Mouse (Mus musculus): ENCODE measurements at regions not wholly inside any gene's neighbourhood (a gene's known extent, or its start where the extent isn't known, plus 50 kb on each side); places are given as distances from the start of the nearest gene placed in this dataset.

- H3K4me1 ChIP-seq (ENCODE audit: control insufficient read depth in 2 of 2, insufficient read depth in 2 of 2, low read length in 2 of 2, poor library complexity in 1 of 2) = no peaks in the 10 kb centered on the region
- no peaks in the 10 kb centered on the region for H3K36me3 ChIP-seq (ENCODE audit: control insufficient read depth, insufficient read depth, low read length, poor library complexity, severe bottlenecking)
- TF ChIP-seq MAFK (IDR thresholded peaks at IDR 0.05; ENCODE audit: insufficient read depth, low read depth, low read length) (no peak), HCFC1 (IDR thresholded peaks at IDR 0.05; ENCODE audit: borderline replicate concordance, insufficient read depth, low read length) (no peak), ZC3H11A (IDR thresholded peaks at IDR 0.05; ENCODE audit: borderline replicate concordance, low read depth, low read length) (no peak), ZNF384 (IDR thresholded peaks at IDR 0.05; ENCODE audit: low read depth, low read length) (no peak), CHD2 (IDR thresholded peaks at IDR 0.05; ENCODE audit: low read depth, low read length) (no peak)
- DNase-seq (ENCODE audit: low read depth, low spot score) = no peak
- no peak overlapping the region for H3K27ac ChIP-seq (ENCODE audit: insufficient read depth, low read depth, low read length, poor library complexity, severe bottlenecking)
- H3K9ac ChIP-seq (ENCODE audit: insufficient read depth, low read depth, low read length, poor library complexity, severe bottlenecking) = no peak overlapping the region
- H3K9me3 ChIP-seq (ENCODE audit: control insufficient read depth, insufficient read depth, low read depth, low read length) = no peaks in the 10 kb centered on the region
- no peak overlapping the region for H3K4me3 ChIP-seq (ENCODE audit: insufficient read depth in 1 of 2, low read depth in 1 of 2, low read length in 2 of 2, poor library complexity in 1 of 2, severe bottlenecking in 1 of 2)
- in situ Hi-C loops (cut with MboI; ENCODE audit: low sequenced_read_pairs in 2 of 2, unreplicated experiment in 2 of 2) = no loop called here
Observed at GRCm38 (mm10) chrX:42332906-42333305, 156.6 kb upstream of the Tex13c2 start.

DNA sequence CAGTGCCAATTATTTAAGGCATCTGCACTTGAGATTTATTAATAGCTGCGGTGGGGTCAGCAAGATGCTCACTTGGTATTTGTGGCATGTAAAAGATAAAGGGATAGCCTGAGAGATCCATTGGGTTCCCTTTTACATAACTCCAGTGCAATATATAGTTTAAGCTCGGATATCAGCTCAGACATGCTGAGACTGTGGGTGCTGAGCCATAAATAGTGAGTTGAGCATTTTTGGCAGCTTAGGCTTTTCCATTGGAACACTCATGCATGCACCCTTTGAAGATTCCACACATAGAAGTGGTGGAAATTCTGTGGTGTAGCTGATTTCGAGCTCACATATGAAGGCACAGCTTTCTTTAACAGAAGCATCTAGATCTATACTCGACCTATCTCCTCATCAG lies 155.9 kb upstream of the Tex13c2 start:
- no peak overlapping the region for H3K27ac ChIP-seq (ENCODE audit: insufficient read depth, low read depth, low read length, poor library complexity, severe bottlenecking)
- no peak for DNase-seq (ENCODE audit: low read depth, low spot score)

DNA sequence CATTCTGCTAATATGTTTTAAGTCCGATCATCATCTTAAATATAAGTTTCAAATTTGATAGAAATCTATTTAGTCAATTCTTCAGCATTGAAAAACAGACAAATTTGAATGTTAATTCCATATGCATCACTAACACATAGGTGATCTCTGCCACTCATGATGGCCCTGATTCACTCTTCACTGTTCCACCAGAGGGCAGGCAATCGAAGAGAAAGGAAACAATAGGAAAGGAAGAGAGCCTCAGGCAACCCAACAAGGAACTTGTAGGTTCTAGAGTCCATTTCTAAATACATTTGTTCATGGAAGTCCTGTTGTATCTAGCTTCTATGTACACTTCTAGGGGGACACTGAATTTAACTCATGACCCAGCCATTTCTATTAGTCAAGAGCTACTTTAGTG lies 154.7 kb upstream of the Tex13c2 start:
- in situ Hi-C loops (cut with MboI; ENCODE audit: low sequenced_read_pairs in 2 of 2, unreplicated experiment in 2 of 2) = no loop called here
- no peak overlapping the region for H3K27ac ChIP-seq (ENCODE audit: insufficient read depth, low read depth, low read length, poor library complexity, severe bottlenecking)
- no peak for TF ChIP-seq CHD2 (IDR thresholded peaks at IDR 0.05; ENCODE audit: low read depth, low read length)
- H3K9ac ChIP-seq (ENCODE audit: insufficient read depth, low read depth, low read length, poor library complexity, severe bottlenecking) = no peak overlapping the region
- no peaks in the 10 kb centered on the region for H3K9me3 ChIP-seq (ENCODE audit: control insufficient read depth, insufficient read depth, low read depth, low read length)
- H3K4me3 ChIP-seq (ENCODE audit: insufficient read depth in 1 of 2, low read depth in 1 of 2, low read length in 2 of 2, poor library complexity in 1 of 2, severe bottlenecking in 1 of 2) = no peak overlapping the region
- no peak for DNase-seq (ENCODE audit: low read depth, low spot score)
- H3K36me3 ChIP-seq (ENCODE audit: control insufficient read depth, insufficient read depth, low read length, poor library complexity, severe bottlenecking) = no peaks in the 10 kb centered on the region
- no peaks in the 10 kb centered on the region for H3K4me1 ChIP-seq (ENCODE audit: control insufficient read depth in 2 of 2, insufficient read depth in 2 of 2, low read length in 2 of 2, poor library complexity in 1 of 2)

More for the DNA sequence above, 155.9 kb upstream of the Tex13c2 start:
- TF ChIP-seq HCFC1 (IDR thresholded peaks at IDR 0.05; ENCODE audit: borderline replicate concordance, insufficient read depth, low read length) (no peak), ZNF384 (IDR thresholded peaks at IDR 0.05; ENCODE audit: low read depth, low read length) (no peak)
- Histone ChIP-seq H3K36me3 (ENCODE audit: control insufficient read depth, insufficient read depth, low read length, poor library complexity, severe bottlenecking) (no peaks in the 10 kb centered on the region), H3K4me3 (ENCODE audit: insufficient read depth in 1 of 2, low read depth in 1 of 2, low read length in 2 of 2, poor library complexity in 1 of 2, severe bottlenecking in 1 of 2) (no peak overlapping the region), H3K9ac (ENCODE audit: insufficient read depth, low read depth, low read length, poor library complexity, severe bottlenecking) (no peak overlapping the region), H3K4me1 (ENCODE audit: control insufficient read depth in 2 of 2, insufficient read depth in 2 of 2, low read length in 2 of 2, poor library complexity in 1 of 2) (no peaks in the 10 kb centered on the region), H3K9me3 (ENCODE audit: control insufficient read depth, insufficient read depth, low read depth, low read length) (no peaks in the 10 kb centered on the region)
- in situ Hi-C loops (cut with MboI; ENCODE audit: low sequenced_read_pairs in 2 of 2, unreplicated experiment in 2 of 2) = no loop called here

DNA sequence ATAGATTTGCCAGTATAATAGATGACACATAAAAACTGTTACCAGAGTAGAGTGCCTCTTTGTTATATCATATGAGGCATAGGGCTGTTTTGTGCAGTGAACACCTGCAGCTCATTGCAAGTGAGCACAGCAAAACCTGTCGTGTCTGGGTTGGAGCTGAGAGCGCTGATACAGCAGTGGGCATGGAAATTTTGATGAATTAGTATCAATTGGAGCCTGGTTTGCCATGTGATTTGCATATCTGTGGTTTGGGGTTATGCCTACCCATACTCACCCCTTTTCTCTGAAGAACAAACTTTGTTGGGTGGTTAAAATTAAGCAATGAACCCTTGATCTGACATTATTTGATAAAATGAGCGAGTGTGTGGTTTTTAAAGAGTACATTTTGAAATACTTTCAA lies 152.7 kb upstream of the Tex13c2 start:
- Histone ChIP-seq H3K36me3 (ENCODE audit: control insufficient read depth, insufficient read depth, low read length, poor library complexity, severe bottlenecking) (no peaks in the 10 kb centered on the region), H3K4me1 (ENCODE audit: control insufficient read depth in 2 of 2, insufficient read depth in 2 of 2, low read length in 2 of 2, poor library complexity in 1 of 2) (no peaks in the 10 kb centered on the region), H3K27ac (ENCODE audit: insufficient read depth, low read depth, low read length, poor library complexity, severe bottlenecking) (no peak overlapping the region), H3K9me3 (ENCODE audit: control insufficient read depth, insufficient read depth, low read depth, low read length) (no peaks in the 10 kb centered on the region), H3K9ac (ENCODE audit: insufficient read depth, low read depth, low read length, poor library complexity, severe bottlenecking) (no peak overlapping the region), H3K4me3 (ENCODE audit: insufficient read depth in 1 of 2, low read depth in 1 of 2, low read length in 2 of 2, poor library complexity in 1 of 2, severe bottlenecking in 1 of 2) (no peak overlapping the region)
- DNase-seq (ENCODE audit: low read depth, low spot score) = no peak
- in situ Hi-C loops (cut with MboI; ENCODE audit: low sequenced_read_pairs in 2 of 2, unreplicated experiment in 2 of 2) = no loop called here
- TF ChIP-seq HCFC1 (IDR thresholded peaks at IDR 0.05; ENCODE audit: borderline replicate concordance, insufficient read depth, low read length) (no peak), ZC3H11A (IDR thresholded peaks at IDR 0.05; ENCODE audit: borderline replicate concordance, low read depth, low read length) (no peak), MAFK (IDR thresholded peaks at IDR 0.05; ENCODE audit: insufficient read depth, low read depth, low read length) (no peak), ZNF384 (IDR thresholded peaks at IDR 0.05; ENCODE audit: low read depth, low read length) (no peak), CHD2 (IDR thresholded peaks at IDR 0.05; ENCODE audit: low read depth, low read length) (no peak)

GRCm38 (mm10) chrX:42342362-42342761 lies 147.1 kb upstream of the Tex13c2 start:
- no peak overlapping the region for H3K27ac ChIP-seq (ENCODE audit: insufficient read depth, low read depth, low read length, poor library complexity, severe bottlenecking)
- in situ Hi-C loops (cut with MboI; ENCODE audit: low sequenced_read_pairs in 2 of 2, unreplicated experiment in 2 of 2) = no loop called here
- no peaks in the 10 kb centered on the region for H3K36me3 ChIP-seq (ENCODE audit: control insufficient read depth, insufficient read depth, low read length, poor library complexity, severe bottlenecking)
- TF ChIP-seq MAFK (IDR thresholded peaks at IDR 0.05; ENCODE audit: insufficient read depth, low read depth, low read length) = no peak
- no peak for TF ChIP-seq CHD2 (IDR thresholded peaks at IDR 0.05; ENCODE audit: low read depth, low read length)
- no peak for TF ChIP-seq ZNF384 (IDR thresholded peaks at IDR 0.05; ENCODE audit: low read depth, low read length)
- no peak for TF ChIP-seq ZC3H11A (IDR thresholded peaks at IDR 0.05; ENCODE audit: borderline replicate concordance, low read depth, low read length)
- no peak for TF ChIP-seq HCFC1 (IDR thresholded peaks at IDR 0.05; ENCODE audit: borderline replicate concordance, insufficient read depth, low read length)
- no peak overlapping the region for H3K4me3 ChIP-seq (ENCODE audit: insufficient read depth in 1 of 2, low read depth in 1 of 2, low read length in 2 of 2, poor library complexity in 1 of 2, severe bottlenecking in 1 of 2)
- H3K9ac ChIP-seq (ENCODE audit: insufficient read depth, low read depth, low read length, poor library complexity, severe bottlenecking) = no peak overlapping the region
- DNase-seq (ENCODE audit: low read depth, low spot score) = no peak
- H3K9me3 ChIP-seq (ENCODE audit: control insufficient read depth, insufficient read depth, low read depth, low read length) = no peaks in the 10 kb centered on the region
- H3K4me1 ChIP-seq (ENCODE audit: control insufficient read depth in 2 of 2, insufficient read depth in 2 of 2, low read length in 2 of 2, poor library complexity in 1 of 2) = peaks cover 0 to 6% of the 10 kb centered on the region in 2 experiments; a peak in 2 of 4 replicates

All from ES-E14 (cell line).